Mouse (Mus musculus): Measurements from ENCODE around the gene Lama1.

- no peak for TF ChIP-seq EP300 (optimal IDR thresholded peaks at IDR 0.05)
- no peak for TF ChIP-seq CTCF (IDR thresholded peaks at IDR 0.05; ENCODE audit: low read depth)
Observed at GRCm38 (mm10) chr17:67735722-67736121, 38.7 kb downstream of the Lama1 start.
